Mouse (Mus musculus) bone marrow, adult 2 months (tissue): ENCODE measurements at regions not wholly inside any gene's neighbourhood (a gene's known extent, or its start where the extent isn't known, plus 50 kb on each side); places are given as distances from the start of the nearest gene placed in this dataset.

Experiments used
- CTCF ChIP-seq: fragments of 200-500 bp; IDR thresholded peaks from 2 replicates; pipeline ENCODE4 v1.5.1; 2011; ENCODE audit warnings: low read length, control low read depth; ENCODE audit not compliant: control insufficient read depth, insufficient read depth
- POLR2A ChIP-seq: fragments of 200-500 bp; IDR thresholded peaks from 2 replicates; pipeline ENCODE4 v1.6.1; 2011; ENCODE audit warnings: low read depth, mild to moderate bottlenecking, control low read depth, low read length, borderline replicate concordance; ENCODE audit not compliant: control insufficient read depth

- no peak for TF ChIP-seq CTCF
- no peak for TF ChIP-seq POLR2A
Observed at GRCm38 (mm10) chr8:7763820-7764219, 897.2 kb downstream of the Efnb2 start.
